Mouse (Mus musculus) R1 (cell line): ENCODE measurements around the gene Pigk.

Experiments
- DNase-seq: peaks from one replicate; pipeline ENCODE4 v3.0.0-alpha.2; 2018; ENCODE audit warnings: low read depth, low spot score

Pigk gene

GRCm38 (mm10) chr3:152837938-152838337, 124.0 kb downstream of the Pigk start:
- no peak for DNase-seq

DNA sequence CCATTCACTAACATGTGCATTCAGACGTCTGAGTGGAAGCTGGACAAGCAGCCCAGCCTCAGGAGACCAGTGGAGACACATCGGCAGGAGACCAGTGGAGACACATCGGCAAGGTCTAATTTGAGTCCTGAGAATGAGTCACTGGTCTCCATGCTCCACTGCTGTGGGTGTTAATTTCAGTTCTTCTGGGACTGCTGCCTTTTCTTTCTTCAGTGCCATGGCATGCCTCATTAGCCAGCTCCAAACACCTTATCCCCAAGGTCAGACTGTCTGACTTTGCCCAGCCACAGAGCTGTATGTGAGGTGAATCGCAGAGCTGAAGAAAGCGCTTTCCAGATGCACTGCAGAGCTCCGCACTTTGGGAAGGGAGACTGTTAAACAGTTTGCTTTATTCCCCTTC, 127.4 kb downstream of the Pigk start:
- no peak for DNase-seq

GRCm38 (mm10) chr3:152842648-152843047, 128.7 kb downstream of the Pigk start:
- DNase-seq = no peak

DNA sequence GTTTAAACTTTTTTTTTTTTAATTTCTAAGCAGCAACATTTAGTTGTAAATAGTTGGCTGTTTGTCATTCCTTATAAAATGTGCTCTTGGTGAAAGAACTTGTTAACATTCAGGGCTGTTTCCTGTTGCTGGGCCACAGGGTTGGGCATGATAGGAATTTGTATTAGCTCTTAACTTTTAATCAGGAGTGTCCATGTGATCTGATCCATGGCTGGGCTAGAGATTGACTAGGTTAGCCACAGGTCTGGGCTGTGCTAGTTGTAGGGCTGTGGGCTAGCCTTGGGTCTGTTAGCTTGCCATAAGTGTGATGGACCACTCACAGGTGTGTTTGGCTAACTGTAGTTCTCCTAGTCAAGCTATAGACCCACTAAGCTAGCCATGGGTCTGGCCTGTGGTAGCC, 130.0 kb downstream of the Pigk start:
- DNase-seq = no peak

DNA sequence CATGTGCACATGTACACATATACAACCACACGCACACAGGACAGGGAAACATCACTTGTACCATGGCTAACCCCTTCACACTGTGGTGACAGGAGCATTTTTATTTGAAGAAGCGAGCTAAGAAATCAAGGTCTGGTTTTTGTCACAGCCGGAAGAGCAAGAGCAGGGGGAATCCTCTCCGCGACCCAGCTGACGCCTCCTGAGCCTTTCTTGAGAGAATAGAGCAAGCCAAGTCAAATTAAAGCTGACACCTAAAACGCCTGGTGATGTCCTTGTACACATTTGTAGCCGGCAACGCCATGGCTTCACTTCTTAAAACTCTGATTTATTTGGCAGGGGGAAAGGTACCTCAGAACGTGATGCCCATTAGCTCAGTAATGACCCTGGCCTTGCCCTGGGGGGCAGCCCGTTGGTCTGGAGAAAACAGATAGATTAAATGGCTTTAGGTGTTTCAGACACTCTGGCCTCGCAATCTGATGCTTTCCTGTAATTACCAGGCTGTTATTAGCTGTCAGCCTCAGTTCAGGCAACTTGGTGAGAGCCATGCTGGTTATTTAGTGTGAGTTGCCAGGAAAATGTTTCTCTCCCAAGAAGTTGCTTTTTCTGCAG, 141.2 kb downstream of the Pigk start:
- no peak for DNase-seq

DNA sequence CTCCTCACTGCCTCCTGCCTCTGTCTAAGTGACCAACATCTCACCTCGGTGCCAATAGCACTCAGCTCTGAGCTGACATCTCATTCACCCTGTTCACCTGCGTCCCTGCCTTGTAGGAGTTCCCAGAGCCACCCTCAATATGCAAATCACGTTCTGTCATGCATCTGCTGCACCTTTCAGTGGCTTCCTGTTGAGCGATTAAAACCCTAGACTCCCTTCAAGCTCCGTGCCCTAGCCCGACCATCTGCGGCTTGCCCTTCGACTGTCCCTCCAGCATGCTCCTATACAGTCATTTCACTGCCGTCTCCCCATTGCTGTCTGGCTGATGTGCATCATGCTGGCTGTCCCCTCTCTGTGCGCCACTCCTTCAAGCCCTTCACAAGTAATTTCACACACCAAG, 142.2 kb downstream of the Pigk start:
- no peak for DNase-seq

DNA sequence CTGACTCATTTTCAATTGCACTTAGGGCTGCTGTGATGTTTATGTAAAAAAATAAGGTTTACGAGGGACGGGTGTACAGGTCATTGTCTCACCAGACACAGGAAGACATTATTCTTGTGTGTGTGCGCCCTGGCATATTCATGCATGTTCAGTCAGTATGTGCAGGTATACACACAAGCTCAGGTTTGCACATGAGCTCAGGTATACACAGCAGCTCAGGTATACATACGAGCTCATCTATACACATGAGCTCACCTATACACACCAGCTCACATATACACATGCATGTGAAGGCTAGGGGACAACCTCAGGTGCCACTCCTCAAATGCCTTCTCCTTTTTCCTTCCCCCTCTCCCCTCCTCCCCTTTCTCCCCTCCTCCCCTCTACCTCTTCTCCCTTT, 147.6 kb downstream of the Pigk start:
- no peak for DNase-seq

DNA sequence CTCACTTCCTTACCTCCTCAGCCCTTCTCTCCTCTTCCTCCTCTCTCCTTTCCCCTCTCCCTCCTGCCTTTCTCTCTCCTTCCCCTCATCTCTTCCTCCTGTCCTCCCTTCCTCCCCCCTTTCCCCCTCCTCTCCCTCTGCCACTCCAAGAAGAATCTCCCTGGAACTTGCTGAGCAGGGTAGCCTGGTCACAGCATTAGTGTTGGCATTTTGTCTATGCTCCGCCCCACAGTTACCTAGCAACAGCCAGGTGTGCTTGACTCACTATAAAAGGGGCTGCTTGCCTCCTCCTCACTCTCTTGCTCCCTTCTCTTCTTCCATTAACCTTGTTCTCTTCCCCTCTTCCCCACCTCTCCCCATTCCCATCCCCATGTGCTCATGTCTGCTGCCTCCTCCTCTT, 148.1 kb downstream of the Pigk start:
- DNase-seq = no peak

DNA sequence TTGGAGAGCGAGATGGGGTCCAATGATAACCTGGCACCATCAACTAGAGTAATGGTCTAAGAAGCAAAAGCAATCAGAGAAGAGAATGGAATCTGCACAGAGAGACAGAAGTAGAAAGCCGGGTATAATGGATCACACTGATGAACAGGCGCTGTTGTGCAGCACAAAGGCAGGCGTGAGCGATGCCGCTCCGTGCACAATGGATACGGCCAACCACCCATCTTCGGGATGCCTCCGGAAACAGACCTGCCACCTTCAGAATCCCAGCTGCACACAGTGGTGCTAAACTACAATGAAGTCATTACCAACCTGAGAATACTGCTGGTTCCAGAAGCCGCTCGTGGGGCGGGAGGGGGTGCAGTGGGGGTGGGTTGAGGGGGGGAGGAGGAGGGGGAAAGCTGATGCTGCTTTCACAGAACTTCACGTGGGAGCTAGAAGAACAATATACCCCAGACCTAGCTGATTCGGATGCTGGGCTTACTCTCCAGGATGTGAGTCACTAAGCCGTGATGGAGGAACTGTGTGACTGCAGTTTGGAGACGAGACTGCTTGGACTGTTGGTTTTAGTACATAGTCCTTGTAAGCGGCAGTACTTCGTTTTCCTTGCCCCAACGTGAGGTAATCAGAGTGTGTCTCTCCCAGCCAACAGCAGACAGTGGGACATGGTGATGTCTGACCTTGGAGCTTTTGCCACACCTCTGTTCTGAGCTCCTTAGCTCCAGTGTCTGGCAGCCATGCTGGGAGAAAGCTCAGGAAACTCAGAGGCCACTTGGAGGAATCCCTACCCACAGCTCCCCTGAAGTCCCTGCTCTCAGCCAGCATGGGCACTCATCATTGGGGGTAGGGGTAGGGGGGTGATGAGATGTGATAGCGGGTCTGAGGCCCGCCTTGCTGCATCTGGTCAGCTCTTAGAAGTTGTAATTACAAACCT, 152.4 kb downstream of the Pigk start:
- no peak for DNase-seq

- no peak for DNase-seq
These were observed 154.0 kb downstream of the Pigk start for GRCm38 (mm10) chr3:152867654-152868525.

- DNase-seq = no peak
These were observed 158.2 kb downstream of the Pigk start for GRCm38 (mm10) chr3:152872054-152872453.

- no peak for DNase-seq
These were observed 158.7 kb downstream of the Pigk start for GRCm38 (mm10) chr3:152872596-152872995.

DNA sequence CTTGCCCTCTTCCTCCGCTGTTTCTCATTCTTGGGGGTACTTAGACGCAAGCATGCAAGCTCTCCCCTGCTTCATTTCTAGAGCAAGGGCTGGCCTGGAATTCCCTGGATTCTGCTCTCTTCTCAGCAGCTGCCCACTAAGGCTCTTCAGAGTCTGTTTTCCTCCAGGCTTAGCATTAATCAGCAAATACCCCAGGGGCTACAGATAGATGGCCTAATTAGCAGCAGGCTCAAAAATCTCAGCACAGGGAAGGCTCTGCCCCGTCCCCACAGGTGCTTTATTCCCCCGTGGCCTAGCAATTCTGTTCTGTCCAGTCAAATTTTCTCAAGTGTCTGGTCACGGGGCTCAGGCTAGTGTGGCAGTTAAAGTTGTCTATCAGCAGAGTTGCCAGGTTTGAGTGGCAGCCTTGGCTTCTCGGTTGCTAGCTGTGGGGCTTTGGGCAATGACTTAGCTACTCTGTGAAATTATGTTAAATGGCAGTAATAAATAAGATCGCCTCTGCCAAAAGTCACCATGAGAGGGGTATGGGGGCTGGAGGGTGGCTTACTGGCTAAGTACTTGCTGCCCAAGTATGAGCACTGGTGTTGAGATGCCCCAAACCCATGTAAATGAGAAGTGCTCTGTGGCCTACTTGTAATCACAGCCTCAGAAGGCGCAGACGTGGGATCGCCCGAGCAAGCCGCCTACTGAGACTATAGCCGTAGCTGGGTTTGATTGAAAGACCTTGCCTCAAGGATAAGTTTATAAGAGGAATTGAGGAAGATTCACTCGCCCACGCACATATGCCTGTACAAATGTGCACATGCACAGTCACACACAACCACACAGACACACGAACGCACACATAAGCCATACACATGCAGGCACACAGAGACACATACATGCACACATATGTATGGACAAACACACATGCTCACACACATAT, 160.8 kb downstream of the Pigk start:
- DNase-seq = no peak

DNA sequence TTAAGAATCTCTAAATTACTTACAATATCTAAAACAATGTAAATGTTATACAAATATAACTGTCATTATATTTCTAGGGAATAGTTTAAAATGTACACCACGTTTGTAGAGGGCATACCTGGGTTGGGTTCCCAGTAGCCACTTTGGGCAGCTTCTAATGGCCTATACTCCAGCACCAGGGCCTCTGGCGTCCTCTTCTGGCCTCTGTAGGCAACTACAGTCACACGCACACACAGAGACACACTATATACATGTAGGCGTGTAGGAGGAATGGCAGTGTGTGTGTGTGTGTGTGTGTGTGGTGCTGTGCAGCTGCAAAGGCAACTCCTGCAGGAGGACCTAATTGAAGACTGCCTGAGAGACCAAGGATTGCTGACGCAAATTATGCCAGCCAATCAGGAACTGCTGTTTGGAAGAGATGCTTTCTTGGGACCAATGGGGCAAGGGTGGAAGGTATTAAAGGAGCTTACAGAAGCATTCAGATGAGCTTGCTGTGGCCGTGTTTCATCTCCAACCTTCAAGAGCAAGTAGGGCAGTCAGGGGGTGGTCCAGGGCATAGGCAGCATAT, 161.9 kb downstream of the Pigk start:
- DNase-seq = peak; percentile 18

DNA sequence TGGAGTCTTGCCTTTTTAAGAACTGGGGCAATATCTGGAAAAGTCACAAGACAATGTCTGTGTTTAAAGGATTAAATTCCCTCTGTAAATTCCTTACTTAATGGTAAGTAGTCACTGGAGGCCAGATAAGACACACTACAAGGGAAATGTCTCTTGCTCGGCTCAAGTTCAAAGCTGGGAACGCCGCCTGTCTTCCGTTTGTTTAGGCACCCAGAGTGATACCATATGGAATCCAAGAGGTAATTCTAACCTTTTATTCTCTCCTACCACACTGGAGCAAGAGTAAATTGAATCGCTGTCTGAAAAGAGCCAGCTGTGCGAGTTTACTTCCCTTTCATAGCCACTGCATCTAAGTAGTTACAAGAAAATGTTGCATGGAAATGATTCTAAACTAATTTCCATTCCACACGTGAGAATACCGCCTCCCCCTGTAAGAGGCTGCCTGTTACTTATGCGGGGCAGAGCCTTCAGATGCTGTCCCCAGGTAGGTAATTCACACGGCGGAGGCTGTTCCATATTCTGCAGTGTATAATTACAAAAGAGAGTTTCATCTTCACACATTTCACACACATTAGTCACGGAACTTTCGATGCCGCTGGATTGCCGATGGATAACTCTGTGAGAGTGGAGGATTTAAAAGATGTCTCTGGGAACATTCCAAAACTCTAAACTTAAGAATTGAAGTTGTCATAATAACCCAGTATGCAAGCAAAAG, 166.4 kb downstream of the Pigk start:
- no peak for DNase-seq

DNA sequence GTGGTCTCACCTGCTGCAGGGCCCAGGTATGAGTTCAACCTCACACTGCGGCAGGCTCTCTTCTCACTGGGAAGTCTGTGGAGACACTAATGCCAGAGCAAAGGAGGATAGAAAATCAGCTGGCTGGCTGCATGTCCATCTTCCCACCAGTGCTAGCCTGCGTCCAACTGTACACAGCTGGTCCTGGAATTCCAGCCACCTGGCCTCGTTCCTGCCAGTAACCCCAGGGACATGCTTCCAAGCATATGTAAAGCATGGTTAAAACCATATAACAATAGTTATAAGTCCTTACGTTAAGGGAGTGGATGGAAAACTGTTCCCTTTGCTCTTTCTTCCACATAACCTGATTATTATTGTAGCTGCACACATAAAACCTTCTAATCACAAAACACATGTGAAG, 167.8 kb downstream of the Pigk start:
- no peak for DNase-seq

DNA sequence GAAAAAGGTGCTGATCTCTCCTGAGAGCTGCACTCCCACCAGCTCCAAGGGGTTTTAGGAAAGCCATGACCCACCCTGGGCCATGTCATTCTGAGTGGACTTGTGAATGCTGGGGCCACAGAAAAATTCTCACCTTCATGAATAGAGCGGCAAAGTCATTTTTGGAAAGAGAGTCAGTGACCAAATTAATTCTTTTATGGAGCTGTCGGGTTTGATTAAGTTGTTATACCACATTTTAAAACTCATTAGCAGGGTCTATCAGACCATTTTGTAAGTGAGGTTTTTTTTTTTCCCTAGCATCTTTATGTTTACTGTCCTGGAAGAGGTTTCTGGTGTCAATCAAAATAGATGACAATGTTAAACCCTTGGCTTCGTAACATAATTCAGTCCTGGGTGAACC, 169.7 kb downstream of the Pigk start:
- no peak for DNase-seq

GRCm38 (mm10) chr3:152886749-152887148, 172.8 kb downstream of the Pigk start:
- no peak for DNase-seq

- DNase-seq = no peak
These were observed 174.2 kb downstream of the Pigk start for GRCm38 (mm10) chr3:152888116-152888515.

DNA sequence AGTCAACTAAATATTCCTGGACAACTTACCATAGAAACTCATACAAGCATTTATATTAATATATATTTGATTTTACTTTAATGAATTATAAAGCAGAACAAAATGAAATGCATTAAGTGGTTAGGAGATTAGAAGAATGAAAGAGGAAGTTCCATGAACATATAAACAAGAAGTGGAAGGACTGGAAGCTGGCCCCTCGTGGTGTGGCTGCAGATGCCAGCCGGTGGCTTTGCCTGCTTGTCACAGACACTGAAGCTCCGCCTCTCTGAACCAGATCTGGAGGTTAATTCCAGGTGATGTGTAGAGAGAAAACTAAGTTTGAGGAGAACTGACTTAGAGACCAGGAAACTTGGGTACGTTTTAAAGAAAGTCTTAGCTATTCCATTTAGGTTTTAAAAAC, 181.0 kb downstream of the Pigk start:
- no peak for DNase-seq
